Mouse (Mus musculus): ENCODE results near the gene Slc6a11.

Slc6a11 gene

DNA sequence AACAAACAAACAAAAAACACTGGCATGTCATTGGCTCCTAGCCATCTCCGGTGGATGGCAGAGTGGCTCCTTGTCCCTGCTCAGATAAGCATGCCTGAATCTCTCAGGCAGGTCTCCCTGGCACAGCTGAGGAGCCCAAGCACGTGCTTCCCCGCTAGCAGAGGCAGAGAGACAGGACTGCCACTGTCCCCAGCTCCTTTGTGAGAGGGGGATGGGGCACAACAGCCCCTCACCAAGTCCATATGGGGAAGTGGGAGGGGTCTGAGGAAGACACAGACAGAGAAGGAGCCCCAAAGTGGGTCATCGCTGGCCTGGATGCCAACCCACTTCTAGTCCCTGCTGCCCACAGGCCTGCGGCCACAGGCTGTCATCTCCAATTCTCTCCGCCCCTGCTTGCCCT, 130.6 kb downstream of the Slc6a11 start:
- in situ Hi-C loops (cut with MboI; ENCODE audit: low sequenced_read_pairs) = no loop called here

- in situ Hi-C loops (cut with MboI; ENCODE audit: low sequenced_read_pairs) = no loop called here
Observed at GRCm38 (mm10) chr6:114264010-114264409, 133.0 kb downstream of the Slc6a11 start.

DNA sequence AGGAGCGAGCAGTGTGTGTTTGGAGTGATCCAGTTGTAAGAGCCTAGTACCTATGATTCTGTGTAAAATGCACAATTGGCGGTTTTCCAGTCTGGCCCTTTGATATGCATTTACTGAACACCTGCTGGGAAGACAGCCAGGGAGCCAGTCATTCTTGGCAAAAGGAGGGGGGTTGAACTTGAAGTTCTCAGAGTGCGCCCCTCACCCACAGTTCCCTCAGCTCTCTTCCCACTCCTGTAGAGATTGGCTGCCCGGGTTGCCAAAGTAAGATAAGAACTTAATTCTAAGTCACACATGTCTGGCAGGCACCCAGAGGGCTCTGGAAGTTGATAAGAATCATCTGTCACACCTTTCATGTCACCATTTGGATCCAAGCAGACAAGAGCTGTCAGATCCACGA, 133.4 kb downstream of the Slc6a11 start:
- in situ Hi-C loops (cut with MboI; ENCODE audit: low sequenced_read_pairs) = no loop called here

DNA sequence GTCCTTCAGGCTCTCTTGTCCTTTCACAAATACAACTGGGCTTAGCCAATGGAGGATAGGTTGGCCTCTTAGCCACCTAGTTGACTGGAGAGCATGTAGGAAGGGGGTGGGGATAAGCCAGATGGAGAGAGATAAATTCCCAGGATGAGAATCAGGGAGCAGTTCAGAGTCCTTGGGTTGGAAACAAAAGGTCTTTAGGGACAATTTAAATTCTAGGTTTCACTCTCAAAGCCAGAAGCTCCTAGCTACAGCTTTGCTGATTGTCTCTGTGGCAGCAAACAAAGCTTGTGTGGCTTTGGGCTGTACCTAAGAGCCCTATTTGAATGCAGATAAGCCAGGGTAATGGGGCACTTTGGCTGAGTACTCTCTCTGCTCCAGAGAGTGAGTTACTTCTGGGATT, 135.2 kb downstream of the Slc6a11 start:
- in situ Hi-C loops (cut with MboI; ENCODE audit: low sequenced_read_pairs) = no loop called here

GRCm38 (mm10) chr6:114267979-114268378, 136.9 kb downstream of the Slc6a11 start:
- in situ Hi-C loops (cut with MboI; ENCODE audit: low sequenced_read_pairs) = no loop called here

DNA sequence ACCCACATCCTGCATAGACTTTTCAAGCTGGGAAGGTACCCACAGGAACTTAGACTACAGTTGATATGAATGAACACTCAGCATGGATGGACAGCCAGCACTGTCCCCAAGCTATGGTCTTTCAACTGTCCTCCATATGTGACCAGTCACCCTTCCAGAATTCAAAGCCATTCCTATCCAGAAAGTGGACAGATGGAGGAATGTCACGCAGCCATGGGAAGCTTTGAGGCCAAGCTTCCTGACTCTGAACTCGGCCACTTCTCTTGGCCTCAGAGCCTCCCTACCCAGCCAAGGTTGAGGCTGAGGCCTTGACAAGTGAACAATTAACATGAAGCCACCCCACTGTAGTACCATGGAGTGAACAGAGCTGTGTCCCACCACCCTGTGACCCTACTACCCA, 138.5 kb downstream of the Slc6a11 start:
- in situ Hi-C loops (cut with MboI; ENCODE audit: low sequenced_read_pairs) = no loop called here

GRCm38 (mm10) chr6:114270799-114271198, 139.8 kb downstream of the Slc6a11 start:
- in situ Hi-C loops (cut with MboI; ENCODE audit: low sequenced_read_pairs) = no loop called here

DNA sequence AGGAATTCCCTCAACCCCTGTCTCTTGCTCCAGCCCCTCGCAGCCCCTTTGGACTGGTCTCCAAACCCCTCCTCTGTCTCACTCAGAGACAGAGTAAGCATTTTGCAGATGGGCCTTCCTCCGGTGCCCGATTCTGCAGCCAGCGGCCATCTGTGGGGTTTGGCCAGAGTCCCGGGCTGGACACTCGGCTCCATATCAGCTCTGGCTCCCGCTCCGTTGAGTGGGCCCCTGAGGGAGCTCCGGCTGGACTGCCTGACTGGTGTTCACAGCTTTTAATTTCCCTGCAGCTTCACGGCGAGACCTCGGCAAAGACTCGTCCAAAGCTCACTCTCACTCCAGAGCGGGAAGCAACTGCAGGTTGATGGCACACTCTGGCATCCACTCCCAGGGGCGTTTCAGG, 141.2 kb downstream of the Slc6a11 start:
- in situ Hi-C loops (cut with MboI; ENCODE audit: low sequenced_read_pairs) = no loop called here

GRCm38 (mm10) chr6:114273997-114274728, 143.1 kb downstream of the Slc6a11 start:
- in situ Hi-C loops (cut with MboI; ENCODE audit: low sequenced_read_pairs) = no loop called here

- in situ Hi-C loops (cut with MboI; ENCODE audit: low sequenced_read_pairs) = no loop called here
Observed at GRCm38 (mm10) chr6:114275800-114276199, 144.8 kb downstream of the Slc6a11 start.

DNA sequence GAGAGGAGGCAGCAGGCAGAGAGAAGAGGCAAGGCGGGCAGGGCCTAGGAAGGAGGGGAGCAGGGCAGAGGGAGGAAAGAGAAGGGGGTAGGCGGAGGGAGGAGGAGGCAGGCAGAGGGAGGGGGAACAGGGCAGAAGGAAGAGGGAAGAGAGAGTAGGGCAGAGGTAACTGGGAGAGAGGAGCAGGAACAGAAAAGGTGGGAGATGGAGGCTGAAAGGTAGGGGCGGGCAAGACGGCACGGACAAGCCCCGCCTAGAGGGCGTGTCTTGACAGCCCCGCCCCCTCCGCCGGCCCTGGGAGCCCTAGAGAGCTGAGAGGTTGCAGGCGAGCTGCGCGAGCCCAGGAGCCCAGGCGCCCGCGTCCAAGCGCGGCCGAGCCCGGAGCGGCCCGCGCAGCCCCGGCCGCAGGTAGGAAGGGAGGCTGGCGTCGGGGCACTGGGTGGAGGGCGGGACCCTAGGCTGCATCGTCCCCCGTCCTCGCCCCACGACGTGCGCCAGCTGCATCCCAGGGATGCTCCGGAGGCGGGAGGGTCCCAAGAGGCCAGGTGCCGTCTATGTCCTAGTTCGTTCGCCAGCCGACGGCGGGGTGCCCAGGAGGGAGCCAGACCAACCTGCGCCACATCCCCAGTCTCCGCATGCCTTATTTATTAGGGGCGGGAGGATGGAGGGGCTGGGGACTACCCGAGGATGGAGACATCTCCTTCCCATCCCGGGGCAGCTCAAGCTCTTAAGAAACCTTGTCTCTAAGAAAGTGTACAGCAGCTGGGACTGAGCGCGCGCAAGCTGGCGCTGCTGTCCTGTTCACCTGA, 151.6 kb downstream of the Slc6a11 start, which contains the start of gene Slc6a1:
TSS of gene Slc6a1 (plus strand) at position 167 of the 809 bp plus-strand sequence.
- in situ Hi-C loops (cut with MboI; ENCODE audit: low sequenced_read_pairs) = no loop called here

DNA sequence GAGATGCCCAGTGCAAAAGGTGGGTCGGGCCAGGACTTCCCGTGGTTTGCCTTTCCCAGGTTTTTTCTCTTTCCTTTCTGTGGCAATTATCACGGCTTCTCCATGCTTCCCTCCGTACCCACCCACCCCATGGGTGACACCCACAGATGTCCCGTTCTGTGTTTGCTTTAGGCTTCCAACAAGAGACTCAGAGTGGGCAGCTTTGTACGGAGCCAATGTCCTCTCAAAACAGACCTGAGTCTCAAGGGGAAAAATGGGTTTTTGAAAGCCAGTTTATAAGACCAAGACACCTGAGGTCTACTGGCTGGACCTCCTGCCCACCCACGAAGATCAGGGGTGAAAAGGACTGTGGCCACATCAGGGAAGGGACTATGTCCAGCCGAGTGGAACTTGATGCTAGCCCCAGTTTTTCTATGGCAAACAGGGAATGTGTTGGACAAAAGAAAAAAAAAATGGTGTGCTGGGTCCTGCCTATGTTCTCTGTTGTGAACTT, 152.3 kb downstream of the Slc6a11 start:
- in situ Hi-C loops (cut with MboI; ENCODE audit: low sequenced_read_pairs) = no loop called here

- in situ Hi-C loops (cut with MboI; ENCODE audit: low sequenced_read_pairs) = no loop called here
Observed at GRCm38 (mm10) chr6:114283927-114284703, 153.1 kb downstream of the Slc6a11 start.

- in situ Hi-C loops (cut with MboI; ENCODE audit: low sequenced_read_pairs) = no loop called here
Observed at GRCm38 (mm10) chr6:114285424-114285823, 154.4 kb downstream of the Slc6a11 start.

- in situ Hi-C loops (cut with MboI; ENCODE audit: low sequenced_read_pairs) = no loop called here
Observed at GRCm38 (mm10) chr6:114289106-114289505, 158.1 kb downstream of the Slc6a11 start.

DNA sequence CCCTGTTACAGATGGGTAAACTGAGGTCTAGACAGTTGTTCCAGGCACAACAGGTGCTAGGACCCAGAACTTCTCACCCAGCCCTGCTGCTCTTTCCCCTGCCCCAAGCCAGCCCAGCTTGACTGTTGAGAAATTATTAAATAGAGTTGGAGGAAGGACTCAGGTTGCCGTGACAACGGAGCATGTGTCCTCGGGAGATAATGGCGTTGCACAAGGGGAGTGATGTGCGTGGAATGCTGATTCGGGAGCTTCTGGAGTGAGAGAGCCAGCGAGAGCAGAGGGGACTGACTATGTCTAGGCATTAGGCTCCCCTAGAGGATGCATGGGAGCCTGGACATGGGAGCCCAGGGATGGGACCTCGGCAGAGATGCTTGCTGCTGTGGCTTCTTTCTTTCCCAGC, 159.1 kb downstream of the Slc6a11 start:
- in situ Hi-C loops (cut with MboI; ENCODE audit: low sequenced_read_pairs) = no loop called here

GRCm38 (mm10) chr6:114290929-114291328, 159.9 kb downstream of the Slc6a11 start:
- in situ Hi-C loops (cut with MboI; ENCODE audit: low sequenced_read_pairs) = no loop called here

GRCm38 (mm10) chr6:114291396-114291795, 160.4 kb downstream of the Slc6a11 start:
- in situ Hi-C loops (cut with MboI; ENCODE audit: low sequenced_read_pairs) = no loop called here

GRCm38 (mm10) chr6:114293511-114293910, 162.5 kb downstream of the Slc6a11 start:
- in situ Hi-C loops (cut with MboI; ENCODE audit: low sequenced_read_pairs) = no loop called here

- in situ Hi-C loops (cut with MboI; ENCODE audit: low sequenced_read_pairs) = no loop called here
Observed at GRCm38 (mm10) chr6:114295086-114295485, 164.0 kb downstream of the Slc6a11 start.

Measured in CH12F3 (cell line).